Mouse (Mus musculus): Measurements from ENCODE around the gene Irgq. TPM values are rescaled to one million over a fixed set of nuclear protein-coding genes. Genes with fewer than 3 reads are reported as not detected.

Irgq gene
- polyA plus RNA-seq, 1 experiment: 16.5 TPM

- WGBS: 11% methylated on average over 43 of the region's 43 CpGs
- TF ChIP-seq CTCF (IDR thresholded peaks at IDR 0.05; ENCODE audit: insufficient read depth, low read length) (no peak), POLR2A (IDR thresholded peaks at IDR 0.05; ENCODE audit: borderline replicate concordance, extremely low read depth, low read depth, low read length) (no peak)
- DNase-seq: no peak
- no peak overlapping the region for H3K4me3 ChIP-seq (replicated peaks; ENCODE audit: extremely low read depth, low read depth, low read length)
- no peaks in the 10 kb centered on the region for H3K4me1 ChIP-seq (ENCODE audit: control insufficient read depth, insufficient read depth, low read length)
Measured at GRCm38 (mm10) chr7:24499856-24500577, 30.5 kb upstream of the Irgq start.

DNA sequence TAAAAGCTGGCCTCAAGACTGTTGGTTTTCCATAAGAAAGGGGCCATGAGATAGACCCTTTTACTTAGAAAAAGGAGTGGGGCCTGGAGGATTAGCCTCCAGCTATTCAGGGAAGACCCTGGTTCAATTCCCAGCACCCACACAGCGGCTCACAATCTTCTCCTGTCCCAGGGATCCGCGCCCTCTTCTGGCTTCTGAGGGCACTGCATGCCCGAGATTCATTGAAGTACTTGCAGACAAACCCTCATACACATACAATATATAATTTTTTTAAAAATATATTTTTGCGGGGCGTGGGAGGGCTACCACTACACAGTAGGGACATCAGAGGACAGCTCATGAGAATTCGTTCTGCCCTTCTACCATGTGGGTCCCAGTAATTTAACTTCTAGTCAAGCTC, 29.6 kb upstream of the Irgq start:
- Histone ChIP-seq H3K4me3 (replicated peaks; ENCODE audit: extremely low read depth, low read depth, low read length) (no peak overlapping the region), H3K4me1 (ENCODE audit: control insufficient read depth, insufficient read depth, low read length) (no peaks in the 10 kb centered on the region)
- WGBS: 33% methylated on average over 7 of the region's 7 CpGs
- TF ChIP-seq POLR2A (IDR thresholded peaks at IDR 0.05; ENCODE audit: borderline replicate concordance, extremely low read depth, low read depth, low read length) (no peak), CTCF (IDR thresholded peaks at IDR 0.05; ENCODE audit: insufficient read depth, low read length) (peak; percentile 37)
- peak; percentile 19 for DNase-seq

GRCm38 (mm10) chr7:24501492-24501891, 29.0 kb upstream of the Irgq start:
- DNase-seq: peak; percentile 16
- TF ChIP-seq CTCF (IDR thresholded peaks at IDR 0.05; ENCODE audit: insufficient read depth, low read length) (peak; percentile 30; the same call in 1 of the 2 replicates), POLR2A (IDR thresholded peaks at IDR 0.05; ENCODE audit: borderline replicate concordance, extremely low read depth, low read depth, low read length) (no peak)
- 45% methylated on average over 21 of the region's 21 CpGs for WGBS
- peaks cover 1% of the 10 kb centered on the region for H3K4me1 ChIP-seq (ENCODE audit: control insufficient read depth, insufficient read depth, low read length)
- H3K4me3 ChIP-seq (replicated peaks; ENCODE audit: extremely low read depth, low read depth, low read length): no peak overlapping the region

DNA sequence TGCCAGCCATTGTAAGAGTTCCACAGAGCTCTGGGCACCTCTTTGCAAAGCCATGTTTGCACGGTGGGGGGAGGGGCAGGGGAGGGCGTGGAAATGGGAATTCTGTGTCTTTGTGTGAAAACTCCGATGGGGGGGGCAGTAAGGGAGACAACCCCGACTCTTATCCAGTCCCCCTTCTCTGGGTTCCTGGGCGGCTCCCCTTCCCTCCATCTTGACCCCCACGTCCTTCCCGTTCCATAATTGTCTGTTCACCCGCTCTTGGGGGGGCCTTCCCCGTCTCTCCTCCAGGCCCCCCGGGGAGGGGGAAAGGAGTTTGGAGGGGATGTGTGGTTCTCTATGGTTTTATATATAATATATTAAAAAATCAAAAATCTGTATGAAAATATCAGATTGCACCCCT, 26.5 kb upstream of the Irgq start:
- Histone ChIP-seq H3K4me3 (replicated peaks; ENCODE audit: extremely low read depth, low read depth, low read length) (no peak overlapping the region), H3K4me1 (ENCODE audit: control insufficient read depth, insufficient read depth, low read length) (peaks cover 5% of the 10 kb centered on the region)
- WGBS: 13% methylated on average over 10 of the region's 10 CpGs
- no peak for DNase-seq
- TF ChIP-seq POLR2A (IDR thresholded peaks at IDR 0.05; ENCODE audit: borderline replicate concordance, extremely low read depth, low read depth, low read length) (no peak), CTCF (IDR thresholded peaks at IDR 0.05; ENCODE audit: insufficient read depth, low read length) (no peak)

DNA sequence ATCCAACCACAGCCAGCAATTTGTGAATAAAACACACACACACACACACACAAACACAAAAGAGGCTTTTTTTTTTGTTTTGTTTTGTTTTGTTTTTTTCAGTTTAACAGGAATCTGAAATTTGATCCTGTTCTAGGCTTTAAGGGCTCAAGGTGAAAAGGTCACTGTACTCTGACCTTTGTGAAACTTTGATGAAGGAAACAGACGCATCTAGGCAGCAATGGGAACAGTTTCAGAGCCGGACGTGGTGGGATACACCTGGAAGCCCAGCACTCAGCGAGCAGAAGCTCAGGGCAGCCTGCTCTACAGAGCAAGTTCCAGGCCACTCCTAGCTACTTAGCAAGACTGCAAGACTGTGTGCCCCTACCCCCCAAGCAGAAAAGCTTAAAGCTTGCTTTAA, 25.6 kb upstream of the Irgq start:
- H3K4me1 ChIP-seq (ENCODE audit: control insufficient read depth, insufficient read depth, low read length): peaks cover 5% of the 10 kb centered on the region
- 40% methylated on average over 4 of the region's 4 CpGs for WGBS
- DNase-seq: no peak
- TF ChIP-seq CTCF (IDR thresholded peaks at IDR 0.05; ENCODE audit: insufficient read depth, low read length) (no peak), POLR2A (IDR thresholded peaks at IDR 0.05; ENCODE audit: borderline replicate concordance, extremely low read depth, low read depth, low read length) (no peak)
- no peak overlapping the region for H3K4me3 ChIP-seq (replicated peaks; ENCODE audit: extremely low read depth, low read depth, low read length)

DNA sequence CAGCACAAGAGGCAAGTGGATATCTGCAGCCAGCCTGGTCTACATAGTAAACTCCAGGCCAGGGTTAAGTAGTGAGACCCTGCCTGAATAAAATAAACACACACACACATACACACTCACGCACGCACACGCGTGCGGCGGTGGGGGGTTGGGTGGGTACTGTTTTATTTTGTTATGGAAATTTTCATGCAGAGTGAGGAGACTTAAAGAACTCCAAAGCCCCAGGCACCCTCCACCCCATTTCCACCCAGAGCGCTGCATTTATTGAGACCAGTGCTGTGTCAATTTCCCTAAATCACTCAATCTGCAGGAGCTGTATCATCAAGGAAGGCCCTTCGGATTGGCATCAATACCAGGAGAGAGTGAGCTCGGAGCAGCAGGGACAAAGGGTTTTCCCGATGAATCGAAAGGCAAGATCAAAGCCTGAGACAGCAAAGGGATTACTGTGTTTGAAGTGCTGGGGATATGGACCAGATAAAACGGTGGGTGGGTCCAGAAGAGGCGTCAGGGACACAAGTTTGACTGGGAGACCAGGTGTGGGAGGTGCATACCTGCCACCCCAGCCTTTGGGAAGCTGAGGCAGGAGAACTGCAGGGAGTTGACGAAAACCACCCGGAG, 24.9 kb upstream of the Irgq start:
- H3K4me1 ChIP-seq (ENCODE audit: control insufficient read depth, insufficient read depth, low read length): peaks cover 5% of the 10 kb centered on the region
- 58% methylated on average over 15 of the region's 15 CpGs for WGBS
- no peak overlapping the region for H3K4me3 ChIP-seq (replicated peaks; ENCODE audit: extremely low read depth, low read depth, low read length)
- TF ChIP-seq CTCF (IDR thresholded peaks at IDR 0.05; ENCODE audit: insufficient read depth, low read length): no peak
- no peak for TF ChIP-seq POLR2A (IDR thresholded peaks at IDR 0.05; ENCODE audit: borderline replicate concordance, extremely low read depth, low read depth, low read length)
- DNase-seq: no peak

GRCm38 (mm10) chr7:24506065-24506459, 24.4 kb upstream of the Irgq start:
- no peak overlapping the region for H3K4me3 ChIP-seq (replicated peaks; ENCODE audit: extremely low read depth, low read depth, low read length)
- no peak for TF ChIP-seq CTCF (IDR thresholded peaks at IDR 0.05; ENCODE audit: insufficient read depth, low read length)
- TF ChIP-seq POLR2A (IDR thresholded peaks at IDR 0.05; ENCODE audit: borderline replicate concordance, extremely low read depth, low read depth, low read length): no peak
- 26% methylated on average over 3 of the region's 3 CpGs for WGBS
- no peak for DNase-seq
- H3K4me1 ChIP-seq (ENCODE audit: control insufficient read depth, insufficient read depth, low read length): peaks cover 5% of the 10 kb centered on the region

DNA sequence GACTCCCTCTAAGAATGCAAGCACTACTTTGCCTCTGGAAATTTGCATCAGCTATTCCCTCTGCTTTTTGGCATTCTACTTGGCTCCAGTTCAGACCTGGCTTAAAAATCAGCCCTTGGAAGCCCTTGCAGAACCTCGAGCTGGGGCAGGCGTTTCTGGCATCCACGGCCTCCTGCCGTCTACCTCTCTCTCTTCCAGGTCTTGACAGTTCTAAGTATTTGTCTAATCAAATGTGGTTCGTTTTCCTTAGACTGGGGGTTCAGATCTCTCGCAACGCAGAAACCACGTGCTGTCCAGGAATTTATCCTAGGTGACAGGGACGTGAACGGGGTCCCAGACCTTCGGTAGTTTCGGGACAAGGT, 24.0 kb upstream of the Irgq start:
- TF ChIP-seq CTCF (IDR thresholded peaks at IDR 0.05; ENCODE audit: insufficient read depth, low read length): no peak
- TF ChIP-seq POLR2A (IDR thresholded peaks at IDR 0.05; ENCODE audit: borderline replicate concordance, extremely low read depth, low read depth, low read length): no peak
- WGBS: 3% methylated on average over 12 of the region's 12 CpGs
- peak; percentile 37 for DNase-seq
- peak overlapping the region; percentile 85 for H3K4me3 ChIP-seq (replicated peaks; ENCODE audit: extremely low read depth, low read depth, low read length)
- peaks cover 5% of the 10 kb centered on the region for H3K4me1 ChIP-seq (ENCODE audit: control insufficient read depth, insufficient read depth, low read length)

DNA sequence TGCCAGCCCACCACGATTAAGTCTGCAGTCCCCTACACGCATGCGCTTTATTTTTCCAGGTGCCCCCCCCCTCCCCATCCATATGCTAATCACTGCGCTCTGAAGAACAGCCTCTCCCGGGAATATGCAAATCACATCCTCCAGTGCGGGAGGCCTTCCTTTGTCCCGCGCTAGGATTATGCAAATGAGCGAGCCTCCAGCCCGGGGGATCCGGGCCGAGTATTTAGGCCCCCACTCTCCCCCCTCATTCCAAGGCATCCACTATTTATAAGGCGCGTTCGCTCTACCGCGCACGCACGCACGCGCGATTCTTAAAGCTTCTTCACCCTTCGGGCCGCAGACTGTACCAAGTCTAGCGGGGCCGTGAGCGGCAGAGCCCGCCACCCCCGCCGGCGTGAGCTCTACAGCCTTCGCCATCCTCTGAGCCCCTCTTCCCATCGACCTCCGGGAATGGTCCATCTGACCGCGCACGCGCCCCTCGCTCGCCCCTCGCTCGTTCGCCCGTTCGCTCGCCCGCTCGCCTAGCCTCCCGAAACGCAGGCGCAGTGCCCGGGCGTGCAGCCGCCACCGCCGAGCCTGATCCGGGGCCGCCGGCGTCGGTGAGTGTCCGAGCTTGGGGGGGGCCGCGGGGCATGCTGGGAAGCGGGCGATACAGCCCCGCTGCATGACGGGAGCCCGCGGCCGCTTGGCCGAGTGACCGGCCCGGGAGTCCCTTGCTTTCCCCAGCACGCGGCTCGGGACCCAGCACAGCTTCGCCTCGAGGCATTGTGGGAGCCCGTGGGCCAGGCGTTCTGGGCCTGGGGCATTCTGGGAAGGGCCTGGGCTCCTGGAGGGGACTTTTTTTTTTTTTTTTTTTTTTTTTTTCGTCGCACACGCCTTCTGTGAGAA, 23.4 kb upstream of the Irgq start, which contains the start of gene Zfp428:
Gene Zfp428, plus strand, starts transcription at position 169 of the 888 bp plus-strand sequence.
- peak; percentile 88 for DNase-seq
- Histone ChIP-seq H3K4me1 (ENCODE audit: control insufficient read depth, insufficient read depth, low read length) (peaks cover 5% of the 10 kb centered on the region), H3K4me3 (replicated peaks; ENCODE audit: extremely low read depth, low read depth, low read length) (peak within 1 kb of the TSS; percentile 85)
- TF ChIP-seq POLR2A (IDR thresholded peaks at IDR 0.05; ENCODE audit: borderline replicate concordance, extremely low read depth, low read depth, low read length) (peak; percentile 61), CTCF (IDR thresholded peaks at IDR 0.05; ENCODE audit: insufficient read depth, low read length) (no peak)
- under 1% methylated on average over 84 of the region's 84 CpGs for WGBS
